Comparison of ENCODE assay signal across 32 mouse cellular contexts in the genomic region with DNA sequence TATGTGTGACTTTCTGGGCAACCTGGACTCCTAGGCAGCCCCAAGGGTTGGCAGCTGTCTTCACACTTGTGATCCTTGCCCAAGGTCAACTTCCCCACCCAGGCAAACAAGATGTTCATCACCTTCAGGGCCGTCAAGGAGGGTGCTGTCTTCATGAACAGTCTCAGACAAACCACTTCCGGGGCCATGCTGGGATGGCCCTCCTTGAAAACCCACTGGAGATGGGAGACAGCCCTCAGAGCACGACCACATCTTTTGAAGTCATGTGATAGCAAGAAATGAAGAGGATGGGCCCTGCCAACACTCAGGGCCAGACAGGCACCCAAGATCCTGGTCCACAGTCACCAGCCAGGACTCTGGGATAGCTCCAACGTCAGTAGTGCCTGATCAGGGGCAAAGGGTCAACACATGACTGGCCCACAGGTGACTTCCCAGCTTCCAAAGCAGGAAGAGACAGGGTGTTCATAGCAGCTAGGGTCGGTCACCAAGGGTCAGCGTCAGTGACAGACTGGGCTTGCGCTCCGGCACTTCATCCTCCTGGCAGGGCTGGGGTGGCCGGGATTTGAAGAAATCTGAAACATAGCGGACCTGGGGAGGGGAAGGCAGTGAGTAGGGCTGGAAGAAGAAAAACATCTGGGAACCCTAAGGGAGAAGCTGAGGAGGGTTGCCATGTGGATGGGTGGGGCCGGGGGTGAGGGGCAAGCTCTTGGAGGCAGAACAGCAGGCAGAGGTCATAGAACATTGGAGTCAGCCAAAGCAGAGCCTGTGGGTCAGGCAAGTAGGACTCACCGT. TPM values are rescaled to one million over a fixed set of nuclear protein-coding genes. Genes with fewer than 3 reads are reported as not detected.
A peak's percentile ranks its signal among the peaks of the same experiment; 100 is the strongest.
DNase-seq lines count a peak whose midpoint lies in the region; ATAC-seq and TF ChIP-seq lines count a peak whose summit lies in the region.
"Had no signal": no experiment of that assay in that cellular context is flagged by ENCODE, and none has a peak within 500 bp of the region (broad histone marks: within the 10 kb centered on the region; RNA-seq: fewer than 3 reads in every experiment).

No protein-coding gene starts in this region.

- TF ChIP-seq CTCF in hindbrain, postnatal 0 days (IDR thresholded peaks at IDR 0.05; ENCODE audit: low read depth) = no peak
- no peak for TF ChIP-seq CTCF in liver, postnatal 0 days (IDR thresholded peaks at IDR 0.05; ENCODE audit: low read depth)

- 0 out of 2 replicates have a peak, but pooled peaks have one; percentile 16 for ATAC-seq in hindbrain, postnatal 0 days
- ATAC-seq in hindbrain, embryonic 11.5 days (ENCODE audit: low FRiP score) = no peak
- no peak for ATAC-seq in liver, postnatal 0 days

- H3K27me3 ChIP-seq in hindbrain, postnatal 0 days (ENCODE audit: insufficient read depth, low read length) = no peaks in the 10 kb centered on the region
- H3K27me3 ChIP-seq in hindbrain, embryonic 11.5 days (ENCODE audit: control insufficient read depth, insufficient read depth, low read length) = no peaks in the 10 kb centered on the region
- no peaks in the 10 kb centered on the region for H3K27me3 ChIP-seq in liver, postnatal 0 days (ENCODE audit: insufficient read depth, low read length)
- H3K27me3 ChIP-seq: forebrain, embryonic 12.5 days; heart, embryonic 15.5 days; hindbrain, embryonic 15.5 days; limb, embryonic 12.5 days had no signal

- TF ChIP-seq EP300 in liver, postnatal 0 days (IDR thresholded peaks at IDR 0.05; ENCODE audit: low read depth) = no peak

- H3K4me3 ChIP-seq in hindbrain, postnatal 0 days (ENCODE audit: low read length) = no peak overlapping the region
- H3K4me3 ChIP-seq in hindbrain, embryonic 11.5 days (ENCODE audit: low read depth, low read length) = no peak overlapping the region
- H3K4me3 ChIP-seq in liver, postnatal 0 days (ENCODE audit: low read depth, low read length) = no peak overlapping the region
- H3K4me3 ChIP-seq: forebrain, embryonic 12.5 days; gastrocnemius, adult 2 months; heart, embryonic 15.5 days; hindbrain, embryonic 15.5 days; layer of hippocampus, adult 2 months; limb, embryonic 12.5 days had no signal

- no peaks in the 10 kb centered on the region for H3K36me3 ChIP-seq in hindbrain, postnatal 0 days (ENCODE audit: insufficient read depth, low read length)
- no peaks in the 10 kb centered on the region for H3K36me3 ChIP-seq in hindbrain, embryonic 11.5 days (ENCODE audit: control insufficient read depth, insufficient read depth, low read length)
- peaks cover 9% of the 10 kb centered on the region for H3K36me3 ChIP-seq in liver, postnatal 0 days (replicated peaks; ENCODE audit: insufficient read depth, low read length)
- H3K36me3 ChIP-seq: hindbrain, embryonic 15.5 days had no signal

- H3K9me3 ChIP-seq in hindbrain, postnatal 0 days (ENCODE audit: low read length) = no peaks in the 10 kb centered on the region
- no peaks in the 10 kb centered on the region for H3K9me3 ChIP-seq in hindbrain, embryonic 11.5 days (ENCODE audit: control insufficient read depth, low read length)
- H3K9me3 ChIP-seq in liver, postnatal 0 days (ENCODE audit: low read length) = no peaks in the 10 kb centered on the region
- H3K9me3 ChIP-seq: forebrain, embryonic 12.5 days; heart, embryonic 15.5 days; hindbrain, embryonic 15.5 days; limb, embryonic 12.5 days had no signal

- no peak overlapping the region for H3K27ac ChIP-seq in hindbrain, postnatal 0 days
- no peak overlapping the region for H3K27ac ChIP-seq in hindbrain, embryonic 11.5 days (ENCODE audit: low read depth, low read length)
- H3K27ac ChIP-seq in liver, postnatal 0 days (ENCODE audit: low read depth) = no peak overlapping the region
- H3K27ac ChIP-seq: forebrain, embryonic 12.5 days; gastrocnemius, adult 2 months; heart, embryonic 15.5 days; hindbrain, embryonic 15.5 days; layer of hippocampus, adult 2 months; limb, embryonic 12.5 days; liver, embryonic 14.5 days had no signal

- 92% methylated on average over 12 of the region's 12 CpGs for WGBS in hindbrain, postnatal 0 days
- WGBS in hindbrain, embryonic 11.5 days = 87% methylated on average over 12 of the region's 12 CpGs
- WGBS in liver, postnatal 0 days (ENCODE audit: insufficient replicate concordance) = 82% methylated on average over 12 of the region's 12 CpGs

- no peak overlapping the region for H3K4me2 ChIP-seq in hindbrain, postnatal 0 days (ENCODE audit: low read depth, low read length)
- no peak overlapping the region for H3K4me2 ChIP-seq in hindbrain, embryonic 11.5 days (replicated peaks; ENCODE audit: low read depth, low read length)
- no peak overlapping the region for H3K4me2 ChIP-seq in liver, postnatal 0 days (ENCODE audit: low read depth, low read length)
- H3K4me2 ChIP-seq: forebrain, embryonic 12.5 days; heart, embryonic 15.5 days; hindbrain, embryonic 15.5 days; limb, embryonic 12.5 days; midbrain, embryonic 11.5 days had no signal

- no peak for DNase-seq in hindbrain, postnatal 0 days (ENCODE audit: low spot score)
- DNase-seq in hindbrain, embryonic 11.5 days (ENCODE audit: low spot score) = no peak
- peak; percentile 12 for DNase-seq in liver, postnatal 0 days
- no peak for DNase-seq in liver
- peak; percentile 2 for DNase-seq in urinary bladder, postnatal 25 days (ENCODE audit: low spot score)
- DNase-seq in urinary bladder, postnatal 14 days (ENCODE audit: low spot score) = no peak
- DNase-seq in right cerebral cortex, adult 2 months (ENCODE audit: low spot score in 2 of 2) = no peak
- DNase-seq: adrenal gland, postnatal 25 days; cerebellum, adult 9-10 months; gastrocnemius, adult 2 months; heart, postnatal 4 days; kidney, adult 9 months; kidney, postnatal 25 days; right cerebral cortex, postnatal 25 days; spleen, adult 18-20 months; thymus, adult 2 months; thymus, postnatal 4 days had no signal

- no peaks in the 10 kb centered on the region for H3K4me1 ChIP-seq in hindbrain, postnatal 0 days (ENCODE audit: insufficient read depth, low read length)
- no peaks in the 10 kb centered on the region for H3K4me1 ChIP-seq in hindbrain, embryonic 11.5 days (replicated peaks; ENCODE audit: control insufficient read depth, insufficient read depth, low read length)
- 0 out of 2 replicates have a peak, but pooled peaks cover 6% of the 10 kb centered on the region for H3K4me1 ChIP-seq in liver, postnatal 0 days (ENCODE audit: insufficient read depth)
- H3K4me1 ChIP-seq: forebrain, embryonic 12.5 days; heart, embryonic 15.5 days; hindbrain, embryonic 15.5 days; limb, embryonic 12.5 days had no signal

- H3K9ac ChIP-seq in hindbrain, postnatal 0 days (replicated peaks; ENCODE audit: low read length) = no peak overlapping the region
- no peak overlapping the region for H3K9ac ChIP-seq in hindbrain, embryonic 11.5 days (ENCODE audit: low read depth, low read length)
- H3K9ac ChIP-seq in liver, postnatal 0 days (replicated peaks) = no peak overlapping the region
- H3K9ac ChIP-seq: forebrain, embryonic 12.5 days; heart, embryonic 15.5 days; hindbrain, embryonic 15.5 days; limb, embryonic 12.5 days; liver, embryonic 14.5 days had no signal

RNA-seq across cellular contexts. Expression of gene Plpp2, which starts 6.7 kb away (rescaled TPM):
- total RNA-seq in hindbrain, postnatal 0 days (2014; rRNA removed) = 30.3 and 38.0 TPM in 2 replicates
- 16.9 and 17.7 TPM in 2 replicates for polyA plus RNA-seq in hindbrain, postnatal 0 days (2015; fragmentation: Nextera tagmentation; extraction: Ambion mirVana)
- polyA plus RNA-seq in hindbrain, embryonic 11.5 days (2014; fragmentation: Nextera tagmentation; extraction: Ambion mirVana) = 12.4 and 16.1 TPM in 2 replicates
- polyA plus RNA-seq in liver, postnatal 0 days (2015; fragmentation: Nextera tagmentation; extraction: Ambion mirVana) = 32.7 and 38.8 TPM in 2 replicates

RNA-seq across cellular contexts. Expression of gene Mier2, which starts 28.1 kb away (rescaled TPM):
- 115 and 126 TPM in 2 replicates for total RNA-seq in hindbrain, postnatal 0 days (2014; rRNA removed)
- 36.3 and 37.5 TPM in 2 replicates for polyA plus RNA-seq in hindbrain, postnatal 0 days (2015; fragmentation: Nextera tagmentation; extraction: Ambion mirVana)
- 35.4 and 37.8 TPM in 2 replicates for polyA plus RNA-seq in hindbrain, embryonic 11.5 days (2014; fragmentation: Nextera tagmentation; extraction: Ambion mirVana)
- 8.6 and 9.0 TPM in 2 replicates for polyA plus RNA-seq in liver, postnatal 0 days (2015; fragmentation: Nextera tagmentation; extraction: Ambion mirVana)

RNA-seq across cellular contexts. Expression of gene Vmn2r83, which starts 58.3 kb away (rescaled TPM):
- not detected in 2 replicates for total RNA-seq in hindbrain, postnatal 0 days (2014; rRNA removed)
- polyA plus RNA-seq in hindbrain, postnatal 0 days (2015; fragmentation: Nextera tagmentation; extraction: Ambion mirVana) = 0.04 TPM in 1 of 2 replicates, not detected in the other
- polyA plus RNA-seq in hindbrain, embryonic 11.5 days (2014; fragmentation: Nextera tagmentation; extraction: Ambion mirVana) = not detected in 2 replicates
- not detected in 2 replicates for polyA plus RNA-seq in liver, postnatal 0 days (2015; fragmentation: Nextera tagmentation; extraction: Ambion mirVana)
- total RNA-seq: adrenal gland, postnatal 25 days; ES-E14; gastrocnemius, adult 2 months; gastrocnemius, postnatal 4 days; heart, postnatal 4 days; layer of hippocampus, adult 2 months; layer of hippocampus, postnatal 25 days; megakaryocyte progenitor cell, adult 5-6 weeks; monocyte, adult 5-6 weeks had no signal
- polyA plus RNA-seq: brain, embryonic 14.5 days; forebrain, embryonic 12.5 days; frontal cortex, adult 2 months; heart, embryonic 15.5 days; hindbrain, embryonic 15.5 days; limb, embryonic 12.5 days; liver, embryonic 14.5 days; midbrain, embryonic 11.5 days; stomach, embryonic 14.5 days; thymus, adult 2 months had no signal

Comparison
In these comparisons a context has a peak if more than half of its experiments do, and no peak if none do; other contexts are left out.
1. DNase-seq: peak in liver, postnatal 0 days (single experiment) and urinary bladder, postnatal 25 days (single experiment); none in hindbrain, postnatal 0 days (single experiment), hindbrain, embryonic 11.5 days (single experiment), liver (single experiment), urinary bladder, postnatal 14 days (single experiment) and right cerebral cortex, adult 2 months (0 of 2).